Mouse (Mus musculus) gastrocnemius, postnatal 25 days (tissue): ENCODE results near the gene Olfr686. TPM values are rescaled to one million over a fixed set of nuclear protein-coding genes. Genes with fewer than 3 reads are reported as not detected.

Experiments used
- DNase-seq: peaks from one replicate; pipeline ENCODE4 v3.0.0; 2022
- long read RNA-seq, 2 experiments: library from polyadenylated mRNA; stranded (forward); transcript quantifications; one replicate each; pipeline ENCODE4 v2.0.0; 2021
- total RNA-seq, 2 experiments: library from RNA; stranded (reverse); gene quantifications; 1 replicate in 1 of 2; 2 replicates in 1 of 2; pipeline ENCODE4 v1.2.3; 2021

Olfr686 gene
- not detected for total RNA-seq
- long read RNA-seq, experiment 1 = 0 reads
- long read RNA-seq, experiment 2 = 0 reads

DNA sequence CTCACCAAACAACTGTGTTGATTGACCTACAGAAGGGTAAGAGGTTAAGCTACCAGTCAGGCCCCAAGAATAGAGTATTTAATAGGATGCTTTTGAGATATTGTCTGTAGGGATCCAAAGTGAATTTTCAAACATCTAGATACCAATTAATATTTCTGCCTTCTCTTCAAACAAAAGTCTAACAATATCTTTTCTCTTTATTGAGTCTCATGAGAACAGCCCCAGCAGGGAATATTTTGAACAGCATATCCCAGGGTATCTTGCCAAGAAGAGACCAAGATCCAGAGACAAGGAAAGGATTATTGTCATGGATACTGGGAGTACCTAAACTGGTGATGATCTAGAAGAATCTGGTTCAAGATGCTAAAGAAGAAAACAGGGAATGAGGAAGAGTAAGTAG lies at the start of gene Olfr686:
Gene Olfr686, minus strand, starts transcription at position 101 of the 400 bp plus-strand sequence.
- DNase-seq = no peak

DNA sequence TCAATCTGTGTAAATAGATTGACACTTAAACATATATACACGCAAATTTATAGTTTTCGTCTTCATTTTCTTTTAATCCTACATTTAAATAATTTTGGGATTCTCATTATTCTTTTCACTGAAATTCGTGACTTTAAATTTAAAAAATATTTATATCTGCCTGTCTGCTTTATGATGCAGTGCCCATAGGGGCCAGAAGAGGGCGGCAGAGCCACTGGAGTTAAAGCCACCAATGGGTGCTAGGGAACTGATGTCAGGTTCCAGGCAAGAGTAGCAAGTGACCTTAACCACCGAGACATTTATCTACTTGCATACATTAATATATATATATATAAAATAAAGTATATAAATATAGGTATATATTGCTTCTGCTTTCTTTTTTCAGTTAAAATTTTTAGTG lies 49.4 kb upstream of the Olfr686 start:
- DNase-seq = no peak

DNA sequence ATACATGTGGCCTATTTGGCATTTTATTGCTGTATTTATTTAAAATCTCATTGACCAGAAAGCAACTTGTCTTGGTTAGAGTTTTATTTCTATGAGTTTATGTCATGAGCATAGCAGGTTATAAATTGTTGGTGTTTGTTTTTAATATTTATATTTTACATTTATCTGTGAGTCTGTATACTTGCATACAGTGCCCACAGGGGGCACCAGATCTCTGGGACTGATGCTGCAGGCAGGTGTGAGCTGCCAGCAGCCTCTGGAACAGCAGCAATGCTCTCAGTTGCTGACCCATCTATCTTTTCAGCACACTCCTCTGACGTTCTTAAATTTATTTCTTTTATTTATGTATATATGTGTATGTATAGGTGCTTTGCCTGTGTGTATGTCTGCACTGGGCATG lies 40.9 kb upstream of the Olfr686 start:
- no peak for DNase-seq

DNA sequence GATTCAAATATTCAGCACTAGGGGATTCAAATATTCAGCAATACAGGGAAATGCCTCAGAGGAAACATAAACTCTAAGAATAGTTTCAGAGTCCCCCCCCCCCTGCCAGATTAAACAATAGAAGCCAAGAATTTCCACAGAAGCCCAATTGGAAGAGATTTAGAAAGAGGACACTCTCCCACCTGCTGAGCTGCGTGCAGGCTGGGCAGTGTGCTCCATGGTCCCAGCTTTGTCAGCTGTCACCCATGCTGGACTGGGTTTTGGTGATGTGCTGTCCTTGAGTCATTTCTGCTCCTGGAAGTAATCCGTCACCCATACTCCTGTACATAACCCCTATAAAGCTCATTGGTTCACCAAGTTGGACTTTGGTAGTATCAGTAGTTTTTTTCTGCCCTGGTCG lies 40.4 kb upstream of the Olfr686 start:
- no peak for DNase-seq

DNA sequence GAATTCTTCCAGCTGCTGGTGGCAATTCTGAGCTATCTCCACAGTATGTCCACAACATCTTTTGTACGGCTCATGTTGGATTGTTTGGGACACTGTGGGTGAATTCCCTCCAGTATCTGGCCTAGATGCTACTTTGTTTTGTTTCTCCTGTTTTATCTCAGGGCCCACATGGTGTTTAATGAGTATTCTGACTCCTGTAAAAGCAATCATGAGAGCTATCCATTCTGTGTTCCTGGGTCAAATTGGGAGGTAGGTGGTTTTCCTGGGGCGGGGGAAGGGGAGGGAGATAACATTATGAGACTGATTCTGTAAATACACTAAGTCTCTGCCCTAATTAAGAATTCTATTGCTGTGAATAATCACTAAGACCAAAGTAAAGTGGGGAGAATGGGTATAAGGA lies 22.1 kb upstream of the Olfr686 start:
- DNase-seq = no peak

DNA sequence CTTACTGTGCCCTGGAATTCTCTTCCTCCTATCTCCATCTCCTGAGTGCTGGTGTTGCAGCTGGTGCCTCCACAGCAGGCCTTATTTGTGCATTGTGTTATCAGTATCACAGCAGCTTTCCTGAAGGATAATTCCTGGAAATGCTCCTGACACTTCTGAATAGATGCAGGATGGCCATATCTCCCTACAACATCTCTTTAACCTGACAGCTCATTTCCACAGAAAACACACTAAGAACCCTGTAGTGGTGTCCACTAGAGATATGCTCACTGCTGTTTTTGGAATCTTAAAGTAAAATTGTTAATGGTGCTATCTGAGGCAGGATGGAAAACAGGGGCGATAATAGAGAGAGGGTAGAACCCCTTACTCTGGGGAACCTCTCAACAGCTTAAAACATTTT lies 20.9 kb upstream of the Olfr686 start:
- DNase-seq = no peak

DNA sequence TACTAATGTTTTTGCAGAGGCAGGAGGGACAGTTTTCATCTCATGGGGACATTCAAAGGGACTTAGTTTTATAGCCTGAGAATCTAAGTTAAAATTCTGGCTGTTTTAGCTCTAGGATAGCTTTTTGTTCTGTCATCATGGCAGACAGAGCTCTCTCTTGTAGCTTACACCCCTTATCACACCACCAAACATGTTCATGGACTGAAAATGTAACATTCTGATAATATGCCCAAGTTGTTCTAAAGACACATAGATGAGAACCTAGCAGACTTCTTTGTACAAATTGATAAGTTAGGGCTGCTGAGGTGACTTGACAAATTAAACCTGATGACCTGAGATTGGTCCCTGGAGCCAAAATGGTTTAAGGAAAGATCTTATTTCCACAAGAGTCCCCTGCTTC lies 19.4 kb upstream of the Olfr686 start:
- no peak for DNase-seq

DNA sequence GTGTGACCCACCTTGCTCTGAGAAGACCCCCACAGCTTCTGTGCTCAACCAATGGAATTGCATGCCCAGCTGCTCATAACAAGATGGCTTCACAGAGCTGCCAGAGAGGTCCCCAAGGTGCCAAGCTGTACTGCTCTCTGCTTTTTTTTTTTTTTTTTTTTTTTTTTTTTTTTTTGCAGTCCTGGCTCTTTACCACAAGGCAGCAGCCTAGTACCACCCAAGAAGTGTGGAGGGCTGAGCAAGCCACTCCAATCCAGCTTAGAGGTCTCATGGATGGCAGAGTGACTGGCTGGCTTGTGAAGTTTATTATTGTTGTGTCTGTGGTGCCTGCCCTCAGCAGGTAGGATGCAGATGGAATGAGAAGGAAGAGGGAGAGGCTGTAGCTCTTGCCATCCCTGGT lies 18.8 kb upstream of the Olfr686 start:
- DNase-seq = no peak

DNA sequence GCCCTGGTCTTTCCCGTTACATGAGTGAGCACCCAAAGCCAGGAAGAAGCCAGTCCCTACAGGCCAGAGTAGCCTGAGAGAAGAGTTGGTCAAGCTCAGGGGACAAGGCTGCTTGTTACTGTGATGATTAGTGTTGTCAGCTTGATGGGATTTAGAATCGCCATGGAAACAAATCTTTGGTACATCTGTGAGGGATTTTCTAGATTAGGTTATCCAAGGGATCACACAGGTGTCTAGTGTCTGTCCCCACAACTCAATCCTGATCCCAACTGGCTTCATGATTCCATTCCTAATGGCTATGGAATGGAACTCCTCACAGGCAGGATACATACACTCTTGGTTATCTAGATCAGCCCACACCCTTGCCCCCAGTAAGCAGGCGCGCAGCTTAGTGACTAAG lies 11.0 kb upstream of the Olfr686 start:
- no peak for DNase-seq

DNA sequence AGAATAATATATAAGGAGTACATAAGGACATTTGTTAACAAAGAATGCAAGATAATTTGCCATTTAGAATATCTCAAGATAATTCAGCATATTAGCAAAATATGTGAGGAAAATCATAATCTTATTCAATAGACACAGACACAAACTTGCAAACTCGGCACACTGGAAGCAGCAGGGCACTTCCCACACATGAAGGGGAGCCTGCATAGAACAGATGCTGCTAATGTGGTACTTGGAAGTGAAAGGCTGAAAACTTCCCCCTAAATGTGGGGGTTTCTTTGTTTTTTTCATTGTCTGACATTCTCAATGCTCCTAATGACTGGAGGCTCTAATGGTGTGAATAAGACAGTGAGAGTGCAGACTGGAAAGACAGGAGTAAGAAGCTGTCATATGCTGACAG lies 7.5 kb upstream of the Olfr686 start:
- DNase-seq = no peak

DNA sequence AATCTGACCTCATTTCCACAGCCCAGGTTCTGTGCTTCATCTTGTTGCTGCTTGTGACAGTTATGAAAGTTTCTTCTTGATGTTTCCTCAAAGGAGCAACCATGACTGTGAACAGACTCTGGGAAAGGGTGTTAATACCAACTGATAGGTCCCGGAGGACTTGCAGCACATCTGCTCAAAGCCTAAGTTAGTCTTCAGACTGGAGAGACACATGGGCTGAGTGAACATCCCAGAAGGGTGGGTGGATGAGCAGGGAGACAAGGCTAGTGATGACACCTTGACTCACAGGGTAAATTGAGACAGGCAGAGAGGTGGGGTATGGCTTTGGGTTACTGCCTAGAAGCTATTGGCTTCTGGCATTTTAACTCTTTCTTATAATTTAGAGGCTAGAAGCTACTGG lies 21.4 kb downstream of the Olfr686 start, which contains the start of gene Olfr685:
Gene Olfr685, minus strand, starts transcription at position 101 of the 400 bp plus-strand sequence.
- DNase-seq = no peak

DNA sequence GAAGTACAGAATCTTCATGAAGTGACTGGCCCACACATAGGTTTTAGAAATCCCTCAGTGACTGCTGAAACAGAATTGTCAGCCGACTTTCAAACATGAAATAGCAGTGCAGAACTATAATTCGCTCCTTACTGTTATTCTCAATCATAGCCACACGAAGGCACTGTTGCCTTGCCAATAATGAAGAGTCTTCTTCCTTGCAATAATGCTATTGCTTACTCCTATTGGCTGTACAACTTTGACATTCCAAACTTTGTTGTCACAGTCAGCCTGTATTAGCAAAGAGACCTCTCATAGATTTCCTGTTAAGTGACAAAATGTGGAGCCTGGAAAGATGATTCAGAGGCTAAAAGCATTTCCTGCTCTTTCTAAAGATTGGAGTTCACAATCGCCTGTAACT lies 36.5 kb downstream of the Olfr686 start:
- no peak for DNase-seq

DNA sequence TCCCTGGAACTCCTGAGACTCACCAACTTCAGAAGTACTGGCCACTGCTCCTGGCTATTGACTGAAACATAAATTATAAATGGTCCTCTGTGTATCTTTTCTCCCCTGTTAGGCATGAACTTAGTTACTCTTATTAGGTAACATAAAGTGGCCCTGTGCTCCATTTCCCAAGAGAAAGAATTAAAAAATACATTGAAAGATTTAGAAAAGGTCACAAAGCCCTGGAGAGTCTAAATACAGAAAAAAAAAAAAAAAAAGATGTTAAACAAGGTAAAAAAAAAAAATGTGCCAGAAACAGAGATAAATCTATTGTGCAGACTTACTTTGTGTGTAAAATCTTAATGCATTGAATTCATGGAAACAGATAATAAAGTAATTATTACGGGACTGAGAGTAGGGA lies 43.7 kb downstream of the Olfr686 start, which contains the start of gene Olfr684:
Gene Olfr684, minus strand, starts transcription at position 101 of the 400 bp plus-strand sequence.
- no peak for DNase-seq

Other genes starting within 250 kb of the Olfr686 start
- gene Olfr670, start 244.9 kb downstream of the Olfr686 start, total RNA-seq = not detected
- not detected for gene Olfr671, start 228.4 kb downstream of the Olfr686 start, total RNA-seq
- gene Olfr672, start 205.5 kb downstream of the Olfr686 start, total RNA-seq = not detected
- not detected for gene Olfr675, start 179.0 kb downstream of the Olfr686 start, total RNA-seq
- gene Olfr676, start 174.8 kb downstream of the Olfr686 start, total RNA-seq = not detected
- not detected for gene Olfr677, start 156.1 kb downstream of the Olfr686 start, total RNA-seq
- not detected for gene Olfr678, start 143.0 kb downstream of the Olfr686 start, total RNA-seq
- gene Olfr679, start 126.3 kb downstream of the Olfr686 start, total RNA-seq = not detected
- not detected for gene Olfr680-ps1, start 114.7 kb downstream of the Olfr686 start, total RNA-seq
- not detected for gene Olfr681, start 90.6 kb downstream of the Olfr686 start, total RNA-seq
- gene Olfr683, start 60.5 kb downstream of the Olfr686 start, total RNA-seq = not detected
- not detected for gene Olfr684, start 43.8 kb downstream of the Olfr686 start, total RNA-seq
- not detected for gene Olfr685, start 21.5 kb downstream of the Olfr686 start, total RNA-seq
- not detected for gene Olfr688, start 80.6 kb upstream of the Olfr686 start, total RNA-seq
- gene Olfr689, start 103.7 kb upstream of the Olfr686 start, total RNA-seq = not detected
- gene Olfr690, start 126.6 kb upstream of the Olfr686 start, total RNA-seq = not detected
- not detected for gene Olfr691, start 134.8 kb upstream of the Olfr686 start, total RNA-seq
- not detected for gene Olfr692, start 160.7 kb upstream of the Olfr686 start, total RNA-seq
- gene Gm5901, start 167.6 kb upstream of the Olfr686 start, total RNA-seq = not detected
- gene Fam160a2, start 192.6 kb upstream of the Olfr686 start, total RNA-seq = 10 to 100 TPM; 12.5 to 12.9 TPM
- gene Cnga4, start 197.1 kb upstream of the Olfr686 start, total RNA-seq = not detected
- not detected for gene Cckbr, start 218.2 kb upstream of the Olfr686 start, total RNA-seq